Comparison of ENCODE assay signal across 22 mouse cellular contexts in genomic region chr8:64613663-64614062, GRCm38 (mm10).
"Had no signal": no experiment of that assay in that cellular context is flagged by ENCODE, and none has a peak within 500 bp of the region (broad histone marks: within the 10 kb centered on the region; RNA-seq: fewer than 3 reads in every experiment).

No protein-coding gene starts in this region.

- H3K4me2 ChIP-seq: limb, embryonic 13.5 days; liver, embryonic 12.5 days; liver, embryonic 15.5 days; lung, embryonic 15.5 days; midbrain, embryonic 13.5 days; neural tube, embryonic 13.5 days had no signal

- H3K27me3 ChIP-seq: limb, embryonic 13.5 days; liver, embryonic 12.5 days; liver, embryonic 15.5 days; lung, embryonic 15.5 days; megakaryocyte, embryonic 14.5 days; midbrain, embryonic 13.5 days; neural tube, embryonic 13.5 days had no signal

- H3K36me3 ChIP-seq: liver, embryonic 12.5 days; liver, embryonic 15.5 days; lung, embryonic 15.5 days had no signal

- H3K27ac ChIP-seq: limb, embryonic 10.5 days; limb, embryonic 13.5 days; liver, embryonic 12.5 days; liver, embryonic 15.5 days; lung, embryonic 15.5 days; midbrain, embryonic 10.5 days; midbrain, embryonic 13.5 days; neural tube, embryonic 13.5 days; stomach, postnatal 0 days had no signal

- H3K9ac ChIP-seq: limb, embryonic 13.5 days; liver, embryonic 12.5 days; liver, embryonic 15.5 days; lung, embryonic 15.5 days; midbrain, embryonic 13.5 days; neural tube, embryonic 13.5 days had no signal

- H3K4me1 ChIP-seq: limb, embryonic 10.5 days; limb, embryonic 13.5 days; liver, embryonic 12.5 days; liver, embryonic 15.5 days; lung, embryonic 15.5 days; midbrain, embryonic 10.5 days; midbrain, embryonic 13.5 days had no signal

- ATAC-seq: liver, embryonic 12.5 days; midbrain, embryonic 13.5 days; midbrain, embryonic 16.5 days had no signal

- H3K4me3 ChIP-seq: limb, embryonic 10.5 days; limb, embryonic 13.5 days; liver, embryonic 12.5 days; liver, embryonic 15.5 days; lung, embryonic 15.5 days; megakaryocyte, embryonic 14.5 days; midbrain, embryonic 10.5 days; midbrain, embryonic 13.5 days; myocyte; neural tube, embryonic 13.5 days had no signal

- H3K9me3 ChIP-seq: limb, embryonic 10.5 days; limb, embryonic 13.5 days; liver, embryonic 12.5 days; liver, embryonic 15.5 days; lung, embryonic 15.5 days; midbrain, embryonic 13.5 days; neural tube, embryonic 13.5 days had no signal

- DNase-seq: kidney, adult 18-20 months; kidney, postnatal 14 days; layer of hippocampus, adult 9-11 months; liver; lung, adult 18-20 months; lung, postnatal 10 days; lung, postnatal 36 days; thymus, adult 2 months; thymus, postnatal 14 days; thymus, postnatal 4 days had no signal
